Mouse (Mus musculus) liver, adult (tissue): ENCODE measurements at regions not wholly inside any gene's neighbourhood (a gene's known extent, or its start where the extent isn't known, plus 50 kb on each side); places are given as distances from the start of the nearest gene placed in this dataset.

Experiments
- GATA4 ChIP-seq: IDR thresholded peaks from 2 replicates; pipeline ENCODE4 v1.6.1; 2014; ENCODE audit warnings: mild to moderate bottlenecking, low read length; ENCODE audit not compliant: insufficient replicate concordance

- TF ChIP-seq GATA4, result no peak
Observed at GRCm38 (mm10) chr9:30591246-30591645, 164.3 kb downstream of the Snx19 start.

- no peak for TF ChIP-seq GATA4
Observed at GRCm38 (mm10) chr9:30590661-30591179, 163.8 kb downstream of the Snx19 start.

- TF ChIP-seq GATA4, result no peak
Observed at GRCm38 (mm10) chr9:30581271-30581821, 154.4 kb downstream of the Snx19 start.

GRCm38 (mm10) chr9:30580500-30580899 is 153.6 kb downstream of the Snx19 start:
- no peak for TF ChIP-seq GATA4

GRCm38 (mm10) chr9:30578213-30578612 is 151.3 kb downstream of the Snx19 start:
- no peak for TF ChIP-seq GATA4

GRCm38 (mm10) chr9:30577243-30577642 is 150.3 kb downstream of the Snx19 start:
- TF ChIP-seq GATA4, result no peak

GRCm38 (mm10) chr9:30575531-30575930 is 148.6 kb downstream of the Snx19 start:
- no peak for TF ChIP-seq GATA4

GRCm38 (mm10) chr9:30573294-30573693 is 146.4 kb downstream of the Snx19 start:
- TF ChIP-seq GATA4, result no peak

GRCm38 (mm10) chr9:30571014-30571413 is 144.1 kb downstream of the Snx19 start:
- no peak for TF ChIP-seq GATA4

- TF ChIP-seq GATA4, result no peak
Observed at GRCm38 (mm10) chr9:30564765-30565680, 138.1 kb downstream of the Snx19 start.

- no peak for TF ChIP-seq GATA4
Observed at GRCm38 (mm10) chr9:30563399-30563798, 136.5 kb downstream of the Snx19 start.

- TF ChIP-seq GATA4, result no peak
Observed at GRCm38 (mm10) chr9:30554908-30555307, 128.0 kb downstream of the Snx19 start.

GRCm38 (mm10) chr9:30552721-30553120 is 125.8 kb downstream of the Snx19 start:
- TF ChIP-seq GATA4, result no peak

- no peak for TF ChIP-seq GATA4
Observed at GRCm38 (mm10) chr9:30549892-30550515, 123.1 kb downstream of the Snx19 start.

GRCm38 (mm10) chr9:30539858-30540257 is 113.0 kb downstream of the Snx19 start:
- TF ChIP-seq GATA4, result no peak
